ENCODE assay signal across 12 mouse cellular contexts in the genomic region with DNA sequence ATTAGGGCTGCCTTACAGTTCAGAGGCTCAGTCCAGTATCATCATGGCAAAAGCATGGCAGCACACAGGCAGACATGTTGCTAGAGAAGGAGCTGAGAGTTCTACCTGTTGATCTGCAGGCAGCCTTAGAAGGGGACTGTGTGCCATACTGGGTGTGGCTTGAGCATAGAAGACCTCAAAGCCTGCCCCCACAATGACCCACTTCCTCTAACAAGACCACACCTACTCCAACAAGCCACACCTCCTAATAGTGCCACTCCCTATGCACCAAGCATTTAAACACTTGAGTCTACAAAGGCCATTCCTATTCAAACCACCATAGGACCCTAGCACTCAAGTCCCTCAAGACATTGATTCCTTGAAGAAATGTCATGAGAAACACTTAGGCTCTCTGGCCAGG.
"Had no signal": no experiment of that assay in that cellular context is flagged by ENCODE, and none has a peak within 500 bp of the region (broad histone marks: within the 10 kb centered on the region; RNA-seq: fewer than 3 reads in every experiment).

No protein-coding gene starts in this region.

- DNase-seq: lung, adult 18-20 months; lung, embryonic 14.5 days; lung, postnatal 10 days; lung, postnatal 4 days; midbrain, embryonic 14.5 days; right cerebral cortex, postnatal 14 days; thymus, adult 18-20 months; thymus, postnatal 14 days; thymus, postnatal 4 days had no signal

- H3K4me3 ChIP-seq: midbrain, embryonic 10.5 days; midbrain, embryonic 12.5 days; neural tube, embryonic 12.5 days had no signal

- H3K9me3 ChIP-seq: midbrain, embryonic 10.5 days; midbrain, embryonic 12.5 days; neural tube, embryonic 12.5 days had no signal

- H3K4me1 ChIP-seq: midbrain, embryonic 10.5 days; midbrain, embryonic 12.5 days; neural tube, embryonic 12.5 days had no signal

- H3K9ac ChIP-seq: lung, embryonic 14.5 days; midbrain, embryonic 12.5 days; neural tube, embryonic 12.5 days had no signal

- H3K36me3 ChIP-seq: midbrain, embryonic 10.5 days; midbrain, embryonic 12.5 days; neural tube, embryonic 12.5 days had no signal

- H3K4me2 ChIP-seq: lung, embryonic 14.5 days; midbrain, embryonic 12.5 days; neural tube, embryonic 12.5 days had no signal

- H3K27ac ChIP-seq: midbrain, embryonic 10.5 days; midbrain, embryonic 12.5 days; neural tube, embryonic 12.5 days had no signal

- H3K27me3 ChIP-seq: midbrain, embryonic 12.5 days; neural tube, embryonic 12.5 days had no signal
